Mouse (Mus musculus): ENCODE results near the gene Thegl. TPM values are rescaled to one million over a fixed set of nuclear protein-coding genes. Genes with fewer than 3 reads are reported as not detected.
A peak's percentile ranks its signal among the peaks of the same experiment; 100 is the strongest.
"Not testable (repeated sequence)": the region's sequence is repeated elsewhere in the genome, so short reads cannot be mapped to it uniquely, and the experiment has no call there.

The Thegl gene
- polyA plus RNA-seq, 1 experiment from 2014 or later: 1.0 TPM

- Histone ChIP-seq H3K36me3 (no peaks in the 10 kb centered on the region), H3K4me2 (no peak overlapping the region), H3K9me3 (no peaks in the 10 kb centered on the region), H3K9ac (no peak overlapping the region), H3K4me1 (replicated peaks) (peaks cover 17% of the 10 kb centered on the region), H3K27ac (peak overlapping the region; percentile 24; the same call in 1 of the 2 replicates), H3K27me3 (peaks cover 9% of the 10 kb centered on the region; the same call in 1 of the 2 replicates), H3K4me3 (no peak overlapping the region)
- WGBS: 64% methylated on average over 1 of the region's 1 CpGs
- no peak for ATAC-seq (ENCODE audit: low FRiP score)
Observed at GRCm38 (mm10) chr5:77089294-77089693, 73.5 kb downstream of the Thegl start.

DNA sequence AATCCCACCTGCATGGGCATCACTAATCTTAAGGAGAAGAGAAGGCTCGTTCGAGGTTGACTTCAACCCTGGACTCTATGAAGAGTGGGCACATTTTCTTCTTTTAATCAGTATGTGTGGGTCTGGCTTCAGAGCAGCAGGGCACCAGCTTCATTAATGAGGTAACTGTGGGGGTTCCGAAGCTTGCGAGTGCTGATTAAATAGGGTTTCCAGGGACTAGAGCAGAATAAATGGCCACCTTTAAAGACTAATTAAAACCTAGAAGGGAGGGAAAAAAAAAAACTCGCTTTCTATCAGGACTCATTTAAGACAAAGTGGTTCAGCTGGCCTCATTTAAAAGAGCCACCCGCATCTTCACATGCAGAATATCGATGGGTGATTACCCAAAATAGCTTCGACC lies 74.1 kb downstream of the Thegl start:
- 36% methylated on average over 8 of the region's 8 CpGs for WGBS
- Histone ChIP-seq H3K4me1 (replicated peaks) (peaks cover 18% of the 10 kb centered on the region), H3K27me3 (peaks cover 9% of the 10 kb centered on the region; the same call in 1 of the 2 replicates), H3K27ac (peak overlapping the region; percentile 24), H3K36me3 (no peaks in the 10 kb centered on the region), H3K4me2 (no peak overlapping the region), H3K9ac (no peak overlapping the region), H3K4me3 (no peak overlapping the region), H3K9me3 (no peaks in the 10 kb centered on the region)
- no peak for ATAC-seq (ENCODE audit: low FRiP score)

- Histone ChIP-seq H3K4me3 (no peak overlapping the region), H3K9ac (no peak overlapping the region), H3K27ac (peak overlapping the region; percentile 24), H3K36me3 (no peaks in the 10 kb centered on the region), H3K4me2 (no peak overlapping the region), H3K27me3 (peaks cover 10% of the 10 kb centered on the region), H3K4me1 (replicated peaks) (peaks cover 25% of the 10 kb centered on the region), H3K9me3 (no peaks in the 10 kb centered on the region)
- 54% methylated on average over 5 of the region's 5 CpGs for WGBS
- ATAC-seq (ENCODE audit: low FRiP score): peak; percentile 53
Observed at GRCm38 (mm10) chr5:77090521-77091096, 74.8 kb downstream of the Thegl start.

- H3K9me3 ChIP-seq: no peaks in the 10 kb centered on the region
- H3K4me1 ChIP-seq (replicated peaks): peaks cover 26% of the 10 kb centered on the region
- no peak overlapping the region for H3K9ac ChIP-seq
- H3K4me3 ChIP-seq: no peak overlapping the region
- H3K27ac ChIP-seq: no peak overlapping the region
- no peak for ATAC-seq (ENCODE audit: low FRiP score)
- no peaks in the 10 kb centered on the region for H3K36me3 ChIP-seq
- 85% methylated on average over 3 of the region's 3 CpGs for whole genome bisulfite sequencing
- peaks cover 22% of the 10 kb centered on the region for H3K27me3 ChIP-seq
- H3K4me2 ChIP-seq: no peak overlapping the region; the same call in 1 of the 2 replicates
Observed at GRCm38 (mm10) chr5:77091923-77092322, 76.1 kb downstream of the Thegl start.

GRCm38 (mm10) chr5:77092531-77092930 lies 76.7 kb downstream of the Thegl start:
- ATAC-seq (ENCODE audit: low FRiP score): no peak
- no peaks in the 10 kb centered on the region for H3K36me3 ChIP-seq
- no peak overlapping the region for H3K27ac ChIP-seq
- H3K27me3 ChIP-seq: peaks cover 27% of the 10 kb centered on the region
- no peak overlapping the region for H3K9ac ChIP-seq
- H3K4me2 ChIP-seq: peak overlapping the region; percentile 35
- H3K9me3 ChIP-seq: no peaks in the 10 kb centered on the region
- H3K4me3 ChIP-seq: peak overlapping the region; percentile 6; the same call in 1 of the 2 replicates
- H3K4me1 ChIP-seq (replicated peaks): peaks cover 26% of the 10 kb centered on the region
- WGBS: 76% methylated on average over 5 of the region's 5 CpGs

DNA sequence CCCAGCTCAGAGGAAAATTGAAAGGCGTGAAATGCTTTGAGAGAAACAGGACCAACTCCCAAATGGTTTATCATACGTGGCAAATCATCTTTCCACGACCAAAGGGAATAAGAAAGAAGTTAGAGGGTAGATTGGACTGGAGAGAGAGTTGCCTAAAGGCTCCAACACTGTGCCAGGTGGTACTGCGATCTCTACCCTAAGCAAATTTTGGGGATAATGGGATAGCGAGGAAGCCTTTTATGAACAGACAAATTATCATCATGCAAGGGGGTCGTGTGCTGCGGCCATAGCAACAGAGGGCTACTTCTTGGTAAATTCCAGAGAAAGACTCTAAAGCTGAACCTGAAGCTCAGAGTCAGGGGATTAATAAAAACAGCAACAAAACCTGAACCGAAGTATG lies 78.1 kb downstream of the Thegl start:
- Histone ChIP-seq H3K27ac (0 out of 2 replicates have a peak overlapping the region, but pooled peaks have one; percentile 32), H3K36me3 (no peaks in the 10 kb centered on the region), H3K4me1 (replicated peaks) (peaks cover 26% of the 10 kb centered on the region), H3K4me2 (peak overlapping the region; percentile 100), H3K4me3 (peak overlapping the region; percentile 65), H3K9me3 (no peaks in the 10 kb centered on the region), H3K9ac (peak overlapping the region; percentile 74; the same call in 1 of the 2 replicates), H3K27me3 (peaks cover 27% of the 10 kb centered on the region)
- WGBS: 23% methylated on average over 8 of the region's 8 CpGs
- no peak for ATAC-seq (ENCODE audit: low FRiP score)

- H3K4me2 ChIP-seq: peak overlapping the region; percentile 100
- H3K36me3 ChIP-seq: no peaks in the 10 kb centered on the region
- no peaks in the 10 kb centered on the region for H3K9me3 ChIP-seq
- peak overlapping the region; percentile 74 for H3K9ac ChIP-seq
- peaks cover 24% of the 10 kb centered on the region for H3K4me1 ChIP-seq (replicated peaks)
- H3K4me3 ChIP-seq: peak overlapping the region; percentile 65
- WGBS: under 1% methylated on average over 69 of the region's 69 CpGs
- peaks cover 27% of the 10 kb centered on the region for H3K27me3 ChIP-seq
- peak; percentile 62 for ATAC-seq (ENCODE audit: low FRiP score)
- H3K27ac ChIP-seq: peak overlapping the region; percentile 55
Observed at GRCm38 (mm10) chr5:77094510-77095491, 79.0 kb downstream of the Thegl start.

GRCm38 (mm10) chr5:77096194-77096593 lies 80.4 kb downstream of the Thegl start:
- H3K36me3 ChIP-seq; H3K4me2 ChIP-seq; H3K9ac ChIP-seq; H3K9me3 ChIP-seq; H3K4me3 ChIP-seq; H3K27ac ChIP-seq; ATAC-seq (ENCODE audit: low FRiP score): not testable (repeated sequence)
- peaks cover 20% of the 10 kb centered on the region for H3K4me1 ChIP-seq (replicated peaks)
- H3K27me3 ChIP-seq: peaks cover 27% of the 10 kb centered on the region
- WGBS: 93% methylated on average over 3 of the region's 3 CpGs

GRCm38 (mm10) chr5:77097686-77098085 lies 81.9 kb downstream of the Thegl start:
- H3K4me1 ChIP-seq (replicated peaks): peaks cover 19% of the 10 kb centered on the region
- H3K9me3 ChIP-seq: no peaks in the 10 kb centered on the region
- 63% methylated on average over 6 of the region's 6 CpGs for WGBS
- no peak overlapping the region for H3K9ac ChIP-seq
- ATAC-seq (ENCODE audit: low FRiP score): no peak
- no peak overlapping the region for H3K27ac ChIP-seq
- H3K4me3 ChIP-seq: no peak overlapping the region
- peaks cover 25% of the 10 kb centered on the region for H3K27me3 ChIP-seq
- no peak overlapping the region for H3K4me2 ChIP-seq
- H3K36me3 ChIP-seq: no peaks in the 10 kb centered on the region

DNA sequence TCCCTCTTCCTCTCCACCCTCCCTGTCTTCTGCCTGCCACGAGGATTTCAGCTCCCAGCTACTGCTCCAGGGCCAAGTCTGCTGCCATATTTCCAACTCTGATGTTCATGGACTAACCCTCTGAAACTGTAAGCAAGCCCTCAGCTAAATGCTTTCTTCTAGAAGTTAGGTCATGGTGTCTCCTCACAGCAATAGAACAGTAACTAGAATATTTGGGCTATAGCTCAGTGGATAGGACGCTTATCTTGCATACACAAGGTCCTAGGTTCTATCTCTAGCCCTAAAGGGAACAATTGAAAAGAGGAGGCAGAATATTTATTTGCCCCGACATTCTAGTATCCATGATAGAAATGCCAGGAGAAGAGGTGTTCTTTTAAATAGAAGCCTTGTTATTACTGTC lies 83.1 kb downstream of the Thegl start:
- 78% methylated on average over 3 of the region's 3 CpGs for WGBS
- Histone ChIP-seq H3K36me3 (no peaks in the 10 kb centered on the region), H3K9me3 (no peaks in the 10 kb centered on the region), H3K4me3 (no peak overlapping the region), H3K9ac (no peak overlapping the region), H3K27me3 (peaks cover 20% of the 10 kb centered on the region), H3K4me1 (replicated peaks) (peaks cover 26% of the 10 kb centered on the region), H3K4me2 (no peak overlapping the region), H3K27ac (peak overlapping the region; percentile 24; the same call in 1 of the 2 replicates)
- no peak for ATAC-seq (ENCODE audit: low FRiP score)

DNA sequence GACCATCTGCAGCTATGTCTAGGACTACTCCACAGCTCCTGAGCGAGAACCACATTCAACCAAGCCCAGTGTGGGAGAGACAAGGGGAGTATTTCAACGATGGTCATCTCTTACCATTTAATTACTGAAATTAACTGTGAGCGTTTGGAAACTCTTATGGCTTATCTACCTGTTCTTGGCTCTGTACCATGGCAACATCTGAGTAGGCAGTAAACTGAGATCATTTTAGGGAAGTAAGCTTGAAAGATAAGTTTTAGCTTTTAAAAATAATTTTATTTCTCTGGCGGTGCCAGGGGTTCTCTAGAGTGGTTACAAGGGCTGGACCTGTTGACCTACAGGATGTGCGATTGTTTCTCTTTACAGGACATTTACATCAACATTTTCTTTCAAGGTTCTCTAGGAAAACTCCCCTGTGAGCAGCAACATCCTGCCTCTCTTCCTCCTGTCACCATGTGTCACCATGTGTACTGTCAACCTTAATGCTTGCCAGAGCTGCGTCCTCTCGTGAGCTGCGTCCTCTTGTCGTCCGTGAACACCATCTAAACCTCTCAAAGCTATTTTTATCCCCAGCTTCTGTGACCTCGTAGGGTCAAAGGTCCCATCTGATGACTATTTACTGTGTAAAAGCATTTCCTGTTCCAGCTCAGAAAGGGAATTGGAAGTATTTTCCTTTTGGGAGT lies 83.6 kb downstream of the Thegl start:
- peaks cover 23% of the 10 kb centered on the region for H3K4me1 ChIP-seq (replicated peaks)
- H3K27me3 ChIP-seq: peaks cover 20% of the 10 kb centered on the region
- H3K36me3 ChIP-seq: no peaks in the 10 kb centered on the region
- WGBS: 74% methylated on average over 11 of the region's 11 CpGs
- ATAC-seq (ENCODE audit: low FRiP score): no peak
- no peaks in the 10 kb centered on the region for H3K9me3 ChIP-seq
- no peak overlapping the region for H3K4me3 ChIP-seq
- H3K27ac ChIP-seq: peak overlapping the region; percentile 24; the same call in 1 of the 2 replicates
- H3K9ac ChIP-seq: no peak overlapping the region
- H3K4me2 ChIP-seq: no peak overlapping the region

DNA sequence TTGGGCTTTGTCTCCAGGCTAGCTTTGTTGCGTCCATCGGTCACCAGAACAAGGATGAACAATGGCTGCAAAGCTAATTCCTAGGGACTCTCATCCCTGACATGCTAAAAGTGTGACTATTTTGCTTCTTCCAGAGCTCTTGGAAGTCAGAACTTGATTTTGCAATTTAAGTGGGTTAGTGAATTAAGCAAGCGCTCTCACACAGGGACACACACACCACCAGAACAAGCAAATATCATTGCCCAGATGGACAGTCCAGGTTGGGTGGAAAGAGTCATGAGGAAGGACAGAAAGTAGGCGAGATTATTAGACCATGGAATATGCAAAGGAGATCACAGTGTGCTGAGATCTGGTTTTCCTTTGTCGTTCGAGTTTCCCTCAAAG lies 84.2 kb downstream of the Thegl start:
- no peak overlapping the region for H3K27ac ChIP-seq
- peaks cover 21% of the 10 kb centered on the region for H3K4me1 ChIP-seq (replicated peaks)
- WGBS: 81% methylated on average over 6 of the region's 6 CpGs
- no peak overlapping the region for H3K4me3 ChIP-seq
- H3K36me3 ChIP-seq: no peaks in the 10 kb centered on the region
- H3K9ac ChIP-seq: no peak overlapping the region
- H3K27me3 ChIP-seq: peaks cover 20% of the 10 kb centered on the region
- no peak for ATAC-seq (ENCODE audit: low FRiP score)
- H3K9me3 ChIP-seq: no peaks in the 10 kb centered on the region
- H3K4me2 ChIP-seq: no peak overlapping the region
